Mouse (Mus musculus) heart, embryonic 14.5 days (tissue): ENCODE results near the gene Olfr9. TPM values are rescaled to one million over a fixed set of nuclear protein-coding genes. Genes with fewer than 3 reads are reported as not detected.
"Not testable (repeated sequence)": the region's sequence is repeated elsewhere in the genome, so short reads cannot be mapped to it uniquely, and the experiment has no call there.

Experiments
- ATAC-seq: fragments of 200-750 bp; cut with Nextera tagmentation; 2 replicates; pipeline ENCODE4 v1.8.0; 2017; ENCODE audit warnings: low read depth, moderate TSS enrichment; ENCODE audit not compliant: insufficient number of reproducible peaks, insufficient read depth, low FRiP score
- H3K27ac ChIP-seq, 2 experiments: fragments of 200-500 bp in 1 of 2; fragments of 300-500 bp in 1 of 2; sonication (generic) in 1 of 2; replicated peaks in 1 of 2; 2 replicates each; pipeline ENCODE4 v1.5.1; 2012 to 2014; ENCODE audit warnings: low read depth in 2 of 2, low read length in 2 of 2, control low read depth in 1 of 2, mild to moderate bottlenecking in 1 of 2, mixed read lengths in 1 of 2; ENCODE audit not compliant: control insufficient read depth in 1 of 2, insufficient read depth in 1 of 2
- H3K27me3 ChIP-seq: fragments of 300-500 bp; sonication (generic); 2 replicates; pipeline ENCODE4 v1.6.1; 2014; ENCODE audit warnings: mild to moderate bottlenecking, low read length, control low read depth; ENCODE audit not compliant: control insufficient read depth, insufficient read depth
- H3K36me3 ChIP-seq: fragments of 300-500 bp; sonication (generic); 2 replicates; pipeline ENCODE4 v1.6.1; 2014; ENCODE audit warnings: mild to moderate bottlenecking, control low read depth, low read length, mixed read lengths; ENCODE audit not compliant: control insufficient read depth, insufficient read depth
- H3K4me1 ChIP-seq, 2 experiments: fragments of 200-500 bp in 1 of 2; fragments of 300-500 bp in 1 of 2; sonication (generic) in 1 of 2; 2 replicates each; pipeline ENCODE4 v1.6.1; 2012 to 2014; ENCODE audit warnings: low read length in 2 of 2, control low read depth in 1 of 2, mixed read lengths in 1 of 2; ENCODE audit not compliant: control insufficient read depth in 2 of 2, insufficient read depth in 2 of 2
- H3K4me2 ChIP-seq: fragments of 300-500 bp; sonication (generic); 2 replicates; pipeline ENCODE4 v1.6.1; 2014; ENCODE audit warnings: mild to moderate bottlenecking, low read length
- H3K4me3 ChIP-seq, 2 experiments: fragments of 200-500 bp in 1 of 2; fragments of 300-500 bp in 1 of 2; sonication (generic) in 1 of 2; 2 replicates each; pipeline ENCODE4 v1.5.1; 2012 to 2014; ENCODE audit warnings: low read length in 2 of 2, mild to moderate bottlenecking in 2 of 2, control low read depth in 1 of 2, low read depth in 1 of 2, moderate library complexity in 1 of 2; ENCODE audit not compliant: control insufficient read depth in 1 of 2, insufficient read depth in 1 of 2
- H3K9ac ChIP-seq: fragments of 300-500 bp; sonication (generic); 2 replicates; pipeline ENCODE4 v1.6.1; 2014; ENCODE audit warnings: mild to moderate bottlenecking, low read length
- H3K9me3 ChIP-seq: fragments of 300-500 bp; sonication (generic); 2 replicates; pipeline ENCODE4 v1.6.1; 2016; ENCODE audit warnings: low read length, control low read depth; ENCODE audit not compliant: control insufficient read depth
- WGBS: fragments of 180-500 bp; shearing (Covaris S2); extraction: QIAGEN DNeasy Blood & Tissue Kit; methylation state at CpG from one replicate; pipeline ENCODE4 v1.1.7; 2014; 5-methylcytosine and 5-hydroxymethylcytosine counted together
- polyA plus RNA-seq: library from polyadenylated mRNA; unstranded; fragments of >200 nt; fragmentation: Nextera tagmentation; extraction: Ambion mirVana; gene quantifications from 2 replicates; pipeline ENCODE4 v1.2.1, GENCODE M21; 2014

Olfr9 gene
- polyA plus RNA-seq, 1 experiment from 2014 or later, result not detected

DNA sequence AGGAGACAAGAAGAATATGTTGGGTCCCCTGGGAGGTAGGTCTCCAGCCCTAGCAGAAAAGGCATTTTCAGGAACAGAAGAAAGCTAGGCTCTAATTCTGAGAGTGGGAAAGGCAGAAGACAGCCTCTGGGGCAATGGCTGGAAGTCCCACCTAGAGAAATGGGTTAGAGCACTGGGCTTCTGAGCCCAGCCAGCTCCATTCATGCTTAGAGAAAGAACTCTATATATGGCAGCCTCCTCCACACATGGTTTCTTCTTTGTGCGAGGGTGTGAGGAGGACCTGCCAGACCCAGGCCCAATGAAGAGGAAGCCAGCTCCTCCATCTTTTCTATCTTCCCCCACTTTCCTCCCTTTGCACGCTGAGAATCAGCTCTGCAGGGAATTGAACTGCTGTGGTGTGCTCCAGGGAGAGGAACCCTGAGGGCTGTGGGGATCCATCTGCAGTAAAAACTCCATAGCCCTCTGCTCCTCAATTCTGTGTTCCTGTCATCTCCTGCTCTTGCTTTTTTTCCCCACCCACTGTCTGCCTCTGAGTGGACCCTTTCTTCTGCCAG, 21.1 kb downstream of the Olfr9 start, which contains the start of gene Olfr763:
Gene Olfr763, plus strand, starts transcription at position 504 of the 554 bp plus-strand sequence.
- no peak for ATAC-seq
- H3K27me3 ChIP-seq, result no peaks in the 10 kb centered on the region
- no peak within 1 kb of the TSS for H3K27ac ChIP-seq
- no peaks in the 10 kb centered on the region for H3K4me1 ChIP-seq
- H3K4me2 ChIP-seq, result no peak within 1 kb of the TSS
- H3K9me3 ChIP-seq, result peaks cover 6% of the 10 kb centered on the region
- no peaks in the 10 kb centered on the region for H3K36me3 ChIP-seq
- H3K4me3 ChIP-seq, result no peak within 1 kb of the TSS
- no peak within 1 kb of the TSS for H3K9ac ChIP-seq
- 64% methylated on average over 2 of the region's 2 CpGs for WGBS

DNA sequence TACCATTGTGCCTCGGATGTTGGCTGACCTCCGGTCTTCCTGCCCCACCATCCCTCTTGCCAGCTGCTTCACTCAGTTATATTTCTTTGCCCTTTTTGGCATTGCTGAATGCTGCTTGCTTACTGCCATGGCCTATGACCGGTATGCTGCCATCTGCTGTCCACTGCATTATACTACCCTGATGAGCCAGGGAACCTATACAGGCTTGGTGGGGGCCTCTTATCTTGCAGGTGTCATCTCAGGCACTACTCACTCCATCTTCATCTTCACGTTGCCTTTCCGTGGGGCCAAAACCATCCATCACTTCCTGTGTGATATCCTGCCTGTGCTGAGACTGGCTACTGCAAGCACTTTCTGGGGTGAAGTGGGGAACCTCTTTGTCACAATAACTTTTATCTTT, 22.3 kb downstream of the Olfr9 start:
- H3K4me1 ChIP-seq, ATAC-seq, H3K4me2 ChIP-seq, H3K9me3 ChIP-seq, H3K27me3 ChIP-seq, H3K4me3 ChIP-seq, H3K27ac ChIP-seq, H3K36me3 ChIP-seq, H3K9ac ChIP-seq: not testable (repeated sequence)
- WGBS, result 47% methylated on average over 2 of the region's 5 CpGs

GRCm38 (mm10) chr10:129014477-129014876, 25.2 kb downstream of the Olfr9 start:
- H3K4me2 ChIP-seq, result no peak overlapping the region
- no peak for ATAC-seq
- H3K9me3 ChIP-seq, result no peaks in the 10 kb centered on the region
- no peaks in the 10 kb centered on the region for H3K27me3 ChIP-seq
- H3K27ac ChIP-seq, result no peak overlapping the region
- H3K4me3 ChIP-seq, result no peak overlapping the region
- H3K9ac ChIP-seq, result no peak overlapping the region
- no peaks in the 10 kb centered on the region for H3K36me3 ChIP-seq
- no peaks in the 10 kb centered on the region for H3K4me1 ChIP-seq

- Histone ChIP-seq H3K9ac (no peak overlapping the region), H3K9me3 (no peaks in the 10 kb centered on the region), H3K4me3 (no peak overlapping the region), H3K4me1 (no peaks in the 10 kb centered on the region), H3K4me2 (no peak overlapping the region), H3K27ac (no peak overlapping the region), H3K36me3 (no peaks in the 10 kb centered on the region), H3K27me3 (no peaks in the 10 kb centered on the region)
- ATAC-seq, result no peak
These were observed 34.1 kb downstream of the Olfr9 start for GRCm38 (mm10) chr10:129023319-129023718.

GRCm38 (mm10) chr10:129026018-129026662, 36.9 kb downstream of the Olfr9 start:
- no peaks in the 10 kb centered on the region for H3K4me1 ChIP-seq
- H3K4me3 ChIP-seq, result no peak overlapping the region
- no peaks in the 10 kb centered on the region for H3K36me3 ChIP-seq
- H3K4me2 ChIP-seq, result no peak overlapping the region
- H3K9me3 ChIP-seq, result no peaks in the 10 kb centered on the region
- H3K27ac ChIP-seq, result no peak overlapping the region
- 59% methylated on average over 3 of the region's 3 CpGs for WGBS
- no peak overlapping the region for H3K9ac ChIP-seq
- no peaks in the 10 kb centered on the region for H3K27me3 ChIP-seq
- no peak for ATAC-seq

- no peaks in the 10 kb centered on the region for H3K9me3 ChIP-seq
- no peak overlapping the region for H3K27ac ChIP-seq
These were observed 39.1 kb downstream of the Olfr9 start for GRCm38 (mm10) chr10:129028343-129028742.

DNA sequence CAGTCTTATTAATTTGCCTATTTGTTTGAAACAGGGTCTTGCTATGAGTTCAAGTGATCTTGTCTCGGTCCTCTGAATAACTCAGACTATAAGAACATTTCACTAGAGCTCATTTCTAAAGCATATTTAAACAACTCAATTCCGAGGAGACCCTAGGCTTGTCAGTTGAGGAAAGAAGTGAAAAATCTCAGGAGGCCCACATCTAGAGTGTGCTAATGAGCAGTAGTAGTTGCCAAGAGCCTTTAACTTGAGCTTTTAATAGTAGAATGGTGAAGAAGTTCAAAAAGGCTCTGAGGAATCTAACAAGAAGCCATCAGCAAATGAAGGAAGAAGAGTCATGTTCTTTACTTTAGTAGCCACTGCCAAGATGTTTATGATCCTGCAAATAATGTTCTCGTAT, 50.6 kb downstream of the Olfr9 start, which contains the start of gene Olfr764-ps1:
Gene Olfr764-ps1, minus strand, starts transcription at position 101 of the 400 bp plus-strand sequence.
- H3K9ac ChIP-seq, result no peak within 1 kb of the TSS
- WGBS, result 65% methylated on average over 3 of the region's 3 CpGs
- no peak for ATAC-seq
- no peak within 1 kb of the TSS for H3K4me3 ChIP-seq
- no peaks in the 10 kb centered on the region for H3K9me3 ChIP-seq
- H3K36me3 ChIP-seq, result no peaks in the 10 kb centered on the region
- no peak within 1 kb of the TSS for H3K27ac ChIP-seq
- no peaks in the 10 kb centered on the region for H3K27me3 ChIP-seq
- H3K4me1 ChIP-seq, result no peaks in the 10 kb centered on the region
- no peak within 1 kb of the TSS for H3K4me2 ChIP-seq

More at GRCm38 (mm10) chr10:129028343-129028742, 39.1 kb downstream of the Olfr9 start:
- Histone ChIP-seq H3K9ac (no peak overlapping the region), H3K4me3 (no peak overlapping the region), H3K36me3 (no peaks in the 10 kb centered on the region), H3K4me1 (no peaks in the 10 kb centered on the region), H3K4me2 (no peak overlapping the region), H3K27me3 (no peaks in the 10 kb centered on the region)
- no peak for ATAC-seq
- WGBS, result 65% methylated on average over 2 of the region's 2 CpGs
